Mouse (Mus musculus): ENCODE measurements around the gene Fbxl21. TPM values are rescaled to one million over a fixed set of nuclear protein-coding genes. Genes with fewer than 3 reads are reported as not detected.

Fbxl21 gene
- polyA plus RNA-seq, 2 experiments = 2.8 to 3.2 TPM

GRCm38 (mm10) chr13:56501866-56502420 lies 20.3 kb upstream of the Fbxl21 start:
- Histone ChIP-seq H3K36me3 (ENCODE audit: control insufficient read depth, insufficient read depth, low read length) (no peaks in the 10 kb centered on the region), H3K27me3 (ENCODE audit: control insufficient read depth, insufficient read depth, low read length) (no peaks in the 10 kb centered on the region), H3K4me2 (replicated peaks; ENCODE audit: low read depth, low read length, severe bottlenecking) (no peak overlapping the region), H3K4me3 (replicated peaks; ENCODE audit: low read length) (no peak overlapping the region), H3K9ac (ENCODE audit: low read depth, low read length, severe bottlenecking) (no peak overlapping the region), H3K9me3 (ENCODE audit: control insufficient read depth, low read length) (no peaks in the 10 kb centered on the region), H3K4me1 (ENCODE audit: control insufficient read depth, insufficient read depth, low read length) (no peaks in the 10 kb centered on the region), H3K27ac (replicated peaks; ENCODE audit: low read depth, low read length) (no peak overlapping the region)
- DNase-seq (ENCODE audit: low spot score) (no peak), ATAC-seq (ENCODE audit: low FRiP score, low read depth) (no peak)
- TF ChIP-seq POLR2A (IDR thresholded peaks at IDR 0.05; ENCODE audit: borderline replicate concordance, extremely low read depth, insufficient read depth, insufficient read length) = no peak
- 68% methylated on average over 6 of the region's 6 CpGs for WGBS

- no peak for ATAC-seq (ENCODE audit: low FRiP score, low read depth)
- H3K4me3 ChIP-seq (replicated peaks; ENCODE audit: low read length) = no peak overlapping the region
- no peaks in the 10 kb centered on the region for H3K4me1 ChIP-seq (ENCODE audit: control insufficient read depth, insufficient read depth, low read length)
- H3K9me3 ChIP-seq (ENCODE audit: control insufficient read depth, low read length) = no peaks in the 10 kb centered on the region
- TF ChIP-seq POLR2A (IDR thresholded peaks at IDR 0.05; ENCODE audit: borderline replicate concordance, extremely low read depth, insufficient read depth, insufficient read length) = no peak
- H3K9ac ChIP-seq (ENCODE audit: low read depth, low read length, severe bottlenecking) = no peak overlapping the region
- no peaks in the 10 kb centered on the region for H3K27me3 ChIP-seq (ENCODE audit: control insufficient read depth, insufficient read depth, low read length)
- no peak for DNase-seq (ENCODE audit: low spot score)
- 73% methylated on average over 6 of the region's 6 CpGs for WGBS
- no peak overlapping the region for H3K4me2 ChIP-seq (replicated peaks; ENCODE audit: low read depth, low read length, severe bottlenecking)
- no peak overlapping the region for H3K27ac ChIP-seq (replicated peaks; ENCODE audit: low read depth, low read length)
- no peaks in the 10 kb centered on the region for H3K36me3 ChIP-seq (ENCODE audit: control insufficient read depth, insufficient read depth, low read length)
These were observed 15.3 kb upstream of the Fbxl21 start for GRCm38 (mm10) chr13:56506871-56507496.

- H3K4me3 ChIP-seq (replicated peaks; ENCODE audit: low read length) = no peak overlapping the region
- H3K27me3 ChIP-seq (ENCODE audit: control insufficient read depth, insufficient read depth, low read length) = no peaks in the 10 kb centered on the region
- H3K4me1 ChIP-seq (ENCODE audit: control insufficient read depth, insufficient read depth, low read length) = no peaks in the 10 kb centered on the region
- DNase-seq (ENCODE audit: low spot score) (no peak), ATAC-seq (ENCODE audit: low FRiP score, low read depth) (no peak)
- no peaks in the 10 kb centered on the region for H3K36me3 ChIP-seq (ENCODE audit: control insufficient read depth, insufficient read depth, low read length)
- no peak overlapping the region for H3K9ac ChIP-seq (ENCODE audit: low read depth, low read length, severe bottlenecking)
- no peaks in the 10 kb centered on the region for H3K9me3 ChIP-seq (ENCODE audit: control insufficient read depth, low read length)
- no peak overlapping the region for H3K4me2 ChIP-seq (replicated peaks; ENCODE audit: low read depth, low read length, severe bottlenecking)
- WGBS = 70% methylated on average over 2 of the region's 2 CpGs
- H3K27ac ChIP-seq (replicated peaks; ENCODE audit: low read depth, low read length) = no peak overlapping the region
- no peak for TF ChIP-seq POLR2A (IDR thresholded peaks at IDR 0.05; ENCODE audit: borderline replicate concordance, extremely low read depth, insufficient read depth, insufficient read length)
These were observed 12.5 kb upstream of the Fbxl21 start for GRCm38 (mm10) chr13:56509796-56510195.

GRCm38 (mm10) chr13:56513595-56513994 lies 8.7 kb upstream of the Fbxl21 start:
- Histone ChIP-seq H3K36me3 (ENCODE audit: control insufficient read depth, insufficient read depth, low read length) (no peaks in the 10 kb centered on the region), H3K27ac (replicated peaks; ENCODE audit: low read depth, low read length) (no peak overlapping the region), H3K4me1 (ENCODE audit: control insufficient read depth, insufficient read depth, low read length) (no peaks in the 10 kb centered on the region), H3K4me2 (replicated peaks; ENCODE audit: low read depth, low read length, severe bottlenecking) (no peak overlapping the region), H3K4me3 (replicated peaks; ENCODE audit: low read length) (no peak overlapping the region), H3K27me3 (ENCODE audit: control insufficient read depth, insufficient read depth, low read length) (no peaks in the 10 kb centered on the region), H3K9ac (ENCODE audit: low read depth, low read length, severe bottlenecking) (no peak overlapping the region), H3K9me3 (ENCODE audit: control insufficient read depth, low read length) (no peaks in the 10 kb centered on the region)
- TF ChIP-seq POLR2A (IDR thresholded peaks at IDR 0.05; ENCODE audit: borderline replicate concordance, extremely low read depth, insufficient read depth, insufficient read length) = no peak
- ATAC-seq (ENCODE audit: low FRiP score, low read depth) = no peak
- no peak for DNase-seq (ENCODE audit: low spot score)

- no peak overlapping the region for H3K4me3 ChIP-seq (replicated peaks; ENCODE audit: low read length)
- H3K27ac ChIP-seq (replicated peaks; ENCODE audit: low read depth, low read length) = no peak overlapping the region
- no peak overlapping the region for H3K9ac ChIP-seq (ENCODE audit: low read depth, low read length, severe bottlenecking)
- DNase-seq (ENCODE audit: low spot score) (no peak), ATAC-seq (ENCODE audit: low FRiP score, low read depth) (no peak)
- 83% methylated on average over 4 of the region's 4 CpGs for WGBS
- no peaks in the 10 kb centered on the region for H3K9me3 ChIP-seq (ENCODE audit: control insufficient read depth, low read length)
- no peak for TF ChIP-seq POLR2A (IDR thresholded peaks at IDR 0.05; ENCODE audit: borderline replicate concordance, extremely low read depth, insufficient read depth, insufficient read length)
- no peak overlapping the region for H3K4me2 ChIP-seq (replicated peaks; ENCODE audit: low read depth, low read length, severe bottlenecking)
- H3K4me1 ChIP-seq (ENCODE audit: control insufficient read depth, insufficient read depth, low read length) = no peaks in the 10 kb centered on the region
- H3K36me3 ChIP-seq (ENCODE audit: control insufficient read depth, insufficient read depth, low read length) = no peaks in the 10 kb centered on the region
- H3K27me3 ChIP-seq (ENCODE audit: control insufficient read depth, insufficient read depth, low read length) = no peaks in the 10 kb centered on the region
These were observed 6.0 kb upstream of the Fbxl21 start for GRCm38 (mm10) chr13:56516311-56516710.
